Mouse (Mus musculus): ENCODE measurements around the gene Gtpbp8.

- no peak for TF ChIP-seq CTCF (IDR thresholded peaks at IDR 0.05; ENCODE audit: low read depth)
- TF ChIP-seq EP300 (IDR thresholded peaks at IDR 0.05; ENCODE audit: low read depth), result no peak
Observed at GRCm38 (mm10) chr16:44688507-44688906, 57.7 kb downstream of the Gtpbp8 start.
